Mouse (Mus musculus) thymus, postnatal 4 days (tissue): ENCODE data around the gene Mei4.

Experiments
- DNase-seq: peaks from one replicate; pipeline ENCODE4 v3.0.0; 2021

Gene Mei4

DNA sequence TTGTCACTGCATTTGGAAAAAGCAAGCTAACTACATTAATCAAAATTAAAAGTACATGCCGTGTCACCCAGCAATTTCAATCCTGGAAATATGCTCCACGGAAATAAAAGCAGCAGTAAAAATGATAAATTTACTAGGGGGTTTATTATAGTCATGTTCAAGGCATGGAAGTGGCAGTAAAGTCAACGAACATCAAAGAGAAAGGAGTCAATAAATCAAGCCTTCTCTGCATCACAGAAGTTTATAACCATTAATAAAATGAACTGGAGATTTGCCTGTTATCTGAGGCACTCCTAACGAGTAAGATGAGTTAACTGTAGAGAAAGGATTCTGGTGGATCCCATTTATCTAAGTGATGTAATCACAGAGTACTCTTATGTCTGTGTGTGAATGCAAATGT lies 298.9 kb downstream of the Mei4 start:
- no peak for DNase-seq

DNA sequence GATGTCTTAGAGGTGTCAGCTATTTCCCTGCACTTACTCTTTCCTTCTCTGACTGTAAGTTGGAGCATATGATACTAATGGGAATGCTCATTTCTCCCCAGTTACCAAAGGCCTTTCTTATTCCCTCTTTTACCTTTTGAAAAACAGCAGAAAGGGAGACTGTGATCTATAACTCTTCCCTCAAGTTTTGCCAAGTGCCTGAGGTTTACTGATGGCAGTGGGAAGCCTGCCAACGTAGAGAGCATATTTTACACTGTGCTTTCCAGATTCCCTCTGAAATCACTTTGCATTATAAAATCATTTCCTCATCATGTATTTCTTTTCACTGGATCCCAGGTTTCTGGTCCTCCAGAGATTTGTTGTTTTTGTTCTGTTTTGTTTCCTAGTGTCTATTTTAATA lies 354.5 kb downstream of the Mei4 start:
- no peak for DNase-seq

DNA sequence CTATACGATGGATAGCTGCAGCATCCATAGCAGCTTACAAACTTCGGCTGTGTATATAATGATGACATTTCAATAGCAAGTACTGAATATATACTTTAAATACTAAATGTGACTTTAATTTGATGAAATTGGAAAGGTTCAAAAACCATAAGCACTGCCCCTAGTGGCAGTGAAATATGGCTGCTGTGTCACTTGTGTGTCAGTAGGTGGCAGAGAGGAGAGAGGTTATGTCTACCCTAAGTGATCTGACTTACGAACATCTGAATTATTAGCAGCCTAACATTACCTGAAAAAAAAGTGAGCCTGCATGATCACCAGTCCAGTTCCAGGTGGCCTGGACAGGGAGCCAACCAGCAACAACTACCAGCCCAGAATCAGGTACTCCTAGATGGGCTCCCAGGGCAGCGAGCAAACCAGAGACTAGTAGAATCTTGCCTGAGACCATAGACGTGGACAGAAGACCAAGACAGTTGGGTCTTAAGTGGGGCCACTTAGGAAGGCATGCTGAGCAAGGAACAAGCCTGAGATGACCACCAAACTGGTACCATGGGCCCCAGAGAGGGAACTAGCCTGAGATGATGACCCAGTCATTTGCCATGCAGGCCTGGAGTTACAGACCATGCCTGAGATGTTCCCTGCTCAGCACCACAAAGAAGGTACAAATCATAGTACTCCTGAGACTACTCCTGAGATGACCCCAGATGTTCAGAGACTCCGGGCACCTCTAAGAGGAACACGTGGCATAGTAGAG lies 384.4 kb downstream of the Mei4 start:
- DNase-seq = no peak
